Comparison of ENCODE assay signal across 8 mouse cellular contexts in the genomic region with DNA sequence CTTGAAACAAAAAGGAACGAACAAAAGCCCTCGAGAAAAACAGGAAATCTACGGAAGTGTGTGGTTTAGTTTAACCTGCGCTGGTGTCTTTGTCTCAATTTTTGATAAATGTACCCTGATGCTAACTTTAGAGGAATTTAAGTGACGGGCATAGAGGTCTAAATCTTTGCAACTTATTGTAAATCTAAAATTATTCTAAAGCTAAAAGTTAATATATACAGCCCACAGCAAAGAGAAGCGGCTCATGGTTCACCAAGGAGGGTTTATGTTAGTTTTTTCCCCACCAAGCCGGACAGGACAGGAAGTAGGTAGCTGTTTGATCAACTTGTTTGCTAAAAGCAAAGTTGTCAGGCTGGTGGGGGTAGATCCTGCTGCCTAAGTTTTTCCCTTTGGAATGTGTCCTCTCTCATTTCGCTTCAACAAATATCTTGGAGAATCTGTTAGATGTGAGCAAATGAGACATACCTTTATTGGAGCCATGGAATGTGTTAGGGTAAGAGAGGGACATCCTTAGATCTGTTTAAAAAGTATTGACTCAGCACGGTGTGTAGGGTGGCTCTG. TPM values are rescaled to one million over a fixed set of nuclear protein-coding genes. Genes with fewer than 3 reads are reported as not detected.
DNase-seq lines count a peak whose midpoint lies in the region; ATAC-seq and TF ChIP-seq lines count a peak whose summit lies in the region.

No protein-coding gene starts in this region.

- intact Hi-C loops in heart, adult 2 months (cut with DNase I) = no loop called here

- H3K4me2 ChIP-seq in hindbrain, embryonic 12.5 days (replicated peaks) = peak overlapping the region; percentile 83

- H3K4me1 ChIP-seq in heart, adult 2 months (ENCODE audit: control insufficient read depth, insufficient read depth, low read length) = no peaks in the 10 kb centered on the region
- H3K4me1 ChIP-seq in ES-Bruce4 (ENCODE audit: control insufficient read depth, insufficient read depth, low read length) = peaks cover 3% of the 10 kb centered on the region
- peaks cover 3% of the 10 kb centered on the region; the same call in 1 of the 2 replicates for H3K4me1 ChIP-seq in hindbrain, embryonic 12.5 days
- H3K4me1 ChIP-seq in megakaryocyte, embryonic 14.5 days = peaks cover 18% of the 10 kb centered on the region

- peak overlapping the region; percentile 61 for H3K4me3 ChIP-seq in heart, adult 2 months
- H3K4me3 ChIP-seq in ES-Bruce4 (ENCODE audit: low read depth, low read length) = no peak overlapping the region
- H3K4me3 ChIP-seq in hindbrain, embryonic 12.5 days = peak overlapping the region; percentile 52
- peak overlapping the region; percentile 95 for H3K4me3 ChIP-seq in megakaryocyte, embryonic 14.5 days (replicated peaks)

- no peak for TF ChIP-seq CTCF in heart, adult 2 months (IDR thresholded peaks at IDR 0.05)
- TF ChIP-seq CTCF in ES-Bruce4 (IDR thresholded peaks at IDR 0.05; ENCODE audit: low read depth, low read length) = no peak

- no peak for TF ChIP-seq EP300 in heart, adult 2 months (IDR thresholded peaks at IDR 0.05; ENCODE audit: insufficient read depth, low read depth, low read length)
- TF ChIP-seq EP300 in ES-Bruce4 (IDR thresholded peaks at IDR 0.05; ENCODE audit: insufficient read depth, low read depth, low read length) = no peak

- no peak for DNase-seq in heart, adult 2 months
- no peak for DNase-seq in heart, adult 8-10 months (ENCODE audit: low spot score)
- DNase-seq in urinary bladder, adult 2 months (ENCODE audit: low spot score) = no peak
- DNase-seq in urinary bladder, postnatal 36 days (ENCODE audit: low spot score in 2 of 2) = no peak
- DNase-seq in adrenal gland, postnatal 14 days = no peak

- TF ChIP-seq POLR2A in heart, adult 2 months (IDR thresholded peaks at IDR 0.05; ENCODE audit: insufficient read depth, low read depth, low read length) = no peak
- TF ChIP-seq POLR2A in ES-Bruce4 (IDR thresholded peaks at IDR 0.05; ENCODE audit: insufficient read depth, low read length) = no peak

- 46% methylated on average over 9 of the region's 9 CpGs for WGBS in heart, adult 2 months
- WGBS in hindbrain, embryonic 12.5 days = 66% methylated on average over 9 of the region's 9 CpGs

- H3K27ac ChIP-seq in heart, adult 2 months = peak overlapping the region; percentile 64; the same call in 1 of the 2 replicates
- no peak overlapping the region for H3K27ac ChIP-seq in ES-Bruce4 (ENCODE audit: insufficient read depth, low read length)
- H3K27ac ChIP-seq in hindbrain, embryonic 12.5 days = no peak overlapping the region

- no peaks in the 10 kb centered on the region for H3K79me2 ChIP-seq in heart, adult 2 months (replicated peaks; ENCODE audit: control insufficient read depth, insufficient read depth, low read length)

- no peak for ATAC-seq in hindbrain, embryonic 12.5 days (ENCODE audit: low FRiP score)

- H3K36me3 ChIP-seq in heart, adult 2 months (ENCODE audit: control insufficient read depth, insufficient read depth, low read length) = no peaks in the 10 kb centered on the region
- H3K36me3 ChIP-seq in ES-Bruce4 (ENCODE audit: control insufficient read depth, insufficient read depth, low read length, poor library complexity, severe bottlenecking) = peaks cover 5% of the 10 kb centered on the region
- H3K36me3 ChIP-seq in hindbrain, embryonic 12.5 days = peaks cover 14% of the 10 kb centered on the region
- peaks cover 23% of the 10 kb centered on the region for H3K36me3 ChIP-seq in megakaryocyte, embryonic 14.5 days (replicated peaks; ENCODE audit: low read length)

- no peaks in the 10 kb centered on the region for H3K27me3 ChIP-seq in heart, adult 2 months (ENCODE audit: control insufficient read depth, insufficient read depth, low read length)
- no peaks in the 10 kb centered on the region for H3K27me3 ChIP-seq in ES-Bruce4 (ENCODE audit: control insufficient read depth, insufficient read depth, low read length, poor library complexity, severe bottlenecking)
- no peaks in the 10 kb centered on the region for H3K27me3 ChIP-seq in hindbrain, embryonic 12.5 days
- peaks cover 5% of the 10 kb centered on the region for H3K27me3 ChIP-seq in megakaryocyte, embryonic 14.5 days (replicated peaks)

- H3K9me3 ChIP-seq in ES-Bruce4 (replicated peaks; ENCODE audit: control insufficient read depth, insufficient read depth, low read length, poor library complexity, severe bottlenecking) = no peaks in the 10 kb centered on the region
- no peaks in the 10 kb centered on the region for H3K9me3 ChIP-seq in hindbrain, embryonic 12.5 days (replicated peaks)
- peaks cover 4% of the 10 kb centered on the region; the same call in 1 of the 2 replicates for H3K9me3 ChIP-seq in megakaryocyte, embryonic 14.5 days

- H3K9ac ChIP-seq in heart, adult 2 months (ENCODE audit: low read depth, low read length) = no peak overlapping the region
- peak overlapping the region; percentile 93 for H3K9ac ChIP-seq in ES-Bruce4 (ENCODE audit: low read depth, poor library complexity, severe bottlenecking)
- H3K9ac ChIP-seq in hindbrain, embryonic 12.5 days = no peak overlapping the region

RNA-seq across cellular contexts. Expression of a gene that starts 0.7 kb away (rescaled TPM):
- total RNA-seq in heart, adult 2 months (2021) = under 1 TPM; 0.32 to 0.39 TPM
- 0.59 and 0.70 TPM in 2 replicates for polyA plus RNA-seq in heart, adult 2 months (2012; rRNA removed)
- total RNA-seq in heart, adult 8-10 months (2022) = under 1 TPM; 0.33 to 0.60 (median 0.44) TPM
- polyA plus RNA-seq in ES-Bruce4 (2011; ENCODE audit: insufficient read depth, insufficient read length, low read depth, missing spikeins) = 3.6 and 3.8 TPM in 2 replicates
- 3.4 and 3.6 TPM in 2 replicates for polyA plus RNA-seq in hindbrain, embryonic 12.5 days (2016; fragmentation: Nextera tagmentation; extraction: Ambion mirVana)
- 0.47 TPM in 1 of 2 replicates, not detected in the other for polyA plus RNA-seq in megakaryocyte, embryonic 14.5 days (2012; ENCODE audit: insufficient read depth, low replicate concordance)
- 8.8 and 9.1 TPM in 2 replicates for polyA plus RNA-seq in urinary bladder, adult 2 months (2012; rRNA removed)
- total RNA-seq in adrenal gland, postnatal 14 days (2021) = 2.1 and 3.0 TPM in 2 replicates

RNA-seq across cellular contexts. Expression of a gene that starts 18.9 kb away (rescaled TPM):
- total RNA-seq in heart, adult 2 months (2021) = 1 to 10 TPM; 9.8 TPM
- polyA plus RNA-seq in heart, adult 2 months (2012; rRNA removed) = 2.2 and 3.4 TPM in 2 replicates
- total RNA-seq in heart, adult 8-10 months (2022) = 10 to 100 TPM in 3 of 4 experiments, 1 to 10 TPM in 1; 9.1 to 14.5 (median 12.1) TPM
- polyA plus RNA-seq in ES-Bruce4 (2011; ENCODE audit: insufficient read depth, insufficient read length, low read depth, missing spikeins) = 13.2 and 17.4 TPM in 2 replicates
- 18.3 and 27.6 TPM in 2 replicates for polyA plus RNA-seq in hindbrain, embryonic 12.5 days (2016; fragmentation: Nextera tagmentation; extraction: Ambion mirVana)
- polyA plus RNA-seq in megakaryocyte, embryonic 14.5 days (2012; ENCODE audit: insufficient read depth, low replicate concordance) = 2.6 and 10.8 TPM in 2 replicates
- 8.3 and 8.7 TPM in 2 replicates for polyA plus RNA-seq in urinary bladder, adult 2 months (2012; rRNA removed)
- 7.8 and 14.5 TPM in 2 replicates for total RNA-seq in adrenal gland, postnatal 14 days (2021)

RNA-seq across cellular contexts. Expression of a gene that starts 19.4 kb away (rescaled TPM):
- total RNA-seq in heart, adult 2 months (2021) = 10 to 100 TPM; 15.0 TPM
- 5.6 and 9.5 TPM in 2 replicates for polyA plus RNA-seq in heart, adult 2 months (2012; rRNA removed)
- 10 to 100 TPM; 13.4 to 16.6 (median 15.6) TPM for total RNA-seq in heart, adult 8-10 months (2022)
- 39.7 TPM in 2 replicates for polyA plus RNA-seq in ES-Bruce4 (2011; ENCODE audit: insufficient read depth, insufficient read length, low read depth, missing spikeins)
- 24.0 and 25.1 TPM in 2 replicates for polyA plus RNA-seq in hindbrain, embryonic 12.5 days (2016; fragmentation: Nextera tagmentation; extraction: Ambion mirVana)
- polyA plus RNA-seq in megakaryocyte, embryonic 14.5 days (2012; ENCODE audit: insufficient read depth, low replicate concordance) = 13.2 and 17.2 TPM in 2 replicates
- polyA plus RNA-seq in urinary bladder, adult 2 months (2012; rRNA removed) = 13.9 and 14.5 TPM in 2 replicates
- total RNA-seq in adrenal gland, postnatal 14 days (2021) = 20.8 and 22.0 TPM in 2 replicates

RNA-seq across cellular contexts. Expression of a gene that starts 19.5 kb away (rescaled TPM):
- 10 to 100 TPM; 55.1 to 65.7 TPM for total RNA-seq in heart, adult 2 months (2021)
- polyA plus RNA-seq in heart, adult 2 months (2012; rRNA removed) = 49.9 and 92.7 TPM in 2 replicates
- total RNA-seq in heart, adult 8-10 months (2022) = 10 to 100 TPM; 57.2 to 64.6 (median 60.3) TPM
- 200 and 203 TPM in 2 replicates for polyA plus RNA-seq in ES-Bruce4 (2011; ENCODE audit: insufficient read depth, insufficient read length, low read depth, missing spikeins)
- polyA plus RNA-seq in hindbrain, embryonic 12.5 days (2016; fragmentation: Nextera tagmentation; extraction: Ambion mirVana) = 257 and 279 TPM in 2 replicates
- 1.8 and 21.1 TPM in 2 replicates for polyA plus RNA-seq in megakaryocyte, embryonic 14.5 days (2012; ENCODE audit: insufficient read depth, low replicate concordance)
- polyA plus RNA-seq in urinary bladder, adult 2 months (2012; rRNA removed) = 122 and 135 TPM in 2 replicates
- 73.1 and 80.9 TPM in 2 replicates for total RNA-seq in adrenal gland, postnatal 14 days (2021)

RNA-seq across cellular contexts. Expression of a gene that starts 53.5 kb away (rescaled TPM):
- under 1 TPM; 0.27 to 0.34 TPM for total RNA-seq in heart, adult 2 months (2021)
- 0.50 and 0.66 TPM in 2 replicates for polyA plus RNA-seq in heart, adult 2 months (2012; rRNA removed)
- total RNA-seq in heart, adult 8-10 months (2022) = under 1 TPM; 0.37 to 0.90 (median 0.63) TPM
- 14.2 and 17.2 TPM in 2 replicates for polyA plus RNA-seq in ES-Bruce4 (2011; ENCODE audit: insufficient read depth, insufficient read length, low read depth, missing spikeins)
- polyA plus RNA-seq in hindbrain, embryonic 12.5 days (2016; fragmentation: Nextera tagmentation; extraction: Ambion mirVana) = 3.4 and 4.2 TPM in 2 replicates
- polyA plus RNA-seq in megakaryocyte, embryonic 14.5 days (2012; ENCODE audit: insufficient read depth, low replicate concordance) = 0.27 TPM in 1 of 2 replicates, not detected in the other
- 13.9 and 14.9 TPM in 2 replicates for polyA plus RNA-seq in urinary bladder, adult 2 months (2012; rRNA removed)
- total RNA-seq in adrenal gland, postnatal 14 days (2021) = 0.89 and 1.0 TPM in 2 replicates
